8 mouse cellular contexts compared by ENCODE assay signal in the genomic region with DNA sequence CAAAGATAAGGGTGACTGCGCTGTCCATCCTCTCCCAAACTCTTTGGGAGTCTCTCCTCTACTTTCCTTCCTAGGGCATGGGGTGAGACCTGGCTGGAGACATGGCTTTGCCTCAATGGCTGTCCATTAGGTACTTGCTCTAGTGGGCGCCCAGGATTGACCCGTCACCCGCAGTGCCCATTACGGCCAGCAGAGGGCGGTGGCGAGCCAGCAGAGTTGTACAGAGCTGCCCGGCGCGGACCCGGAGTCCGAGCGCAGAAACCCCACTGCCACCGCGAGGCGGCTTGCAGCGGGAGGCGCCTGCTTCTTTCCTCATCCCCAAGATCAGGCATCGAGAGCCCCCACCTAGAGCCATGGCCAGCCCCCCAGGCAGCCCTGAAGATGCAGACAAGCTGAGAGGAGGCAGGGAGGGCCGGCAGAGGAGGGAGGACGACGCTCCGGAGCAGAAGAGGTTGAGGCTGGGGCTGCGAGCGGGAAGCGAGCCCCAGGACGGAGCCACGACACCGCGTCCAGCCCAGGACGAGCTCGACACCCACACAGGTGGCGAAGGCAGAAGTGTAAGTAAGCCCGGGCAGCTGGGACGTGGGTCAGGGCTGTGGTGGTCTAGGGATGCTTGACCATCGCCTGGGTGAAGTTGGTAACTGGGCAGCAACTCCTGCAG. TPM values are rescaled to one million over a fixed set of nuclear protein-coding genes. Genes with fewer than 3 reads are reported as not detected.
DNase-seq lines count a peak whose midpoint lies in the region; ATAC-seq and TF ChIP-seq lines count a peak whose summit lies in the region.

No protein-coding gene starts in this region.

- WGBS in forebrain, embryonic 13.5 days = 2% methylated on average over 36 of the region's 36 CpGs
- 3% methylated on average over 36 of the region's 36 CpGs for WGBS in liver, embryonic 15.5 days (ENCODE audit: insufficient replicate concordance)
- WGBS in neural tube, embryonic 12.5 days = 2% methylated on average over 36 of the region's 36 CpGs
- WGBS in stomach, postnatal 0 days = 1% methylated on average over 36 of the region's 36 CpGs

- dilution Hi-C loops in CH12.LX (cut with MboI; ENCODE audit: extremely low pct_ligation_motif_present, extremely low pct_unique_long_range_greater_than_20kb, low sequenced_read_pairs) = no loop called here

- H3K27me3 ChIP-seq in CH12.LX (replicated peaks) = peaks cover 85% of the 10 kb centered on the region
- peaks cover 14% of the 10 kb centered on the region for H3K27me3 ChIP-seq in forebrain, embryonic 13.5 days
- H3K27me3 ChIP-seq in liver, embryonic 15.5 days = peaks cover 12% of the 10 kb centered on the region
- H3K27me3 ChIP-seq in neural tube, embryonic 12.5 days (replicated peaks) = peaks cover 11% of the 10 kb centered on the region
- H3K27me3 ChIP-seq in stomach, postnatal 0 days (ENCODE audit: control insufficient read depth, insufficient read depth, low read length) = no peaks in the 10 kb centered on the region

- DNase-seq in CH12.LX (ENCODE audit: extremely low read depth) = peak; percentile 67
- peak; percentile 37 for DNase-seq in c-Kit-positive CD71-positive TER-119-positive erythroid progenitor cells, embryonic 14.5 days (ENCODE audit: low spot score)
- DNase-seq in heart, postnatal 10 days = peak; percentile 91 to 96
- peak; percentile 93 to 95 for DNase-seq in kidney, postnatal 4 days
- peak; percentile 91 for DNase-seq in stomach, postnatal 0 days (ENCODE audit: low spot score)

- H3K4me2 ChIP-seq in CH12.LX (ENCODE audit: insufficient read depth, low read depth, poor library complexity, severe bottlenecking) = peak overlapping the region; percentile 53; the same call in 1 of the 2 replicates
- H3K4me2 ChIP-seq in forebrain, embryonic 13.5 days = peak overlapping the region; percentile 89
- peak overlapping the region; percentile 59 for H3K4me2 ChIP-seq in liver, embryonic 15.5 days
- peak overlapping the region; percentile 94 for H3K4me2 ChIP-seq in neural tube, embryonic 12.5 days (replicated peaks)
- peak overlapping the region; percentile 58 for H3K4me2 ChIP-seq in stomach, postnatal 0 days (replicated peaks; ENCODE audit: low read depth)

- peak; percentile 86 for TF ChIP-seq RAD21 in CH12.LX (IDR thresholded peaks at IDR 0.05; ENCODE audit: low read depth, low read length)

- no peak for TF ChIP-seq POLR2A in CH12.LX (IDR thresholded peaks at IDR 0.05; ENCODE audit: low read depth, low read length)

- no peak for TF ChIP-seq EP300 in CH12.LX (IDR thresholded peaks at IDR 0.05; ENCODE audit: low read length)
- TF ChIP-seq EP300 in stomach, postnatal 0 days (optimal IDR thresholded peaks at IDR 0.05) = no peak

- no peaks in the 10 kb centered on the region for H3K36me3 ChIP-seq in CH12.LX (replicated peaks in 1 of 2; ENCODE audit: control insufficient read depth in 1 of 2, insufficient read depth in 1 of 2, low read length in 1 of 2)
- no peaks in the 10 kb centered on the region for H3K36me3 ChIP-seq in forebrain, embryonic 13.5 days (ENCODE audit: poor library complexity, severe bottlenecking)
- H3K36me3 ChIP-seq in liver, embryonic 15.5 days (replicated peaks) = no peaks in the 10 kb centered on the region
- H3K36me3 ChIP-seq in neural tube, embryonic 12.5 days = no peaks in the 10 kb centered on the region
- no peaks in the 10 kb centered on the region for H3K36me3 ChIP-seq in stomach, postnatal 0 days (ENCODE audit: control insufficient read depth, insufficient read depth, low read length)

- H3K4me3 ChIP-seq in CH12.LX (replicated peaks in 1 of 3; ENCODE audit: low read depth in 2 of 3, low read length in 2 of 3, poor library complexity in 1 of 3) = no peak overlapping the region
- H3K4me3 ChIP-seq in forebrain, embryonic 13.5 days = peak overlapping the region; percentile 46
- H3K4me3 ChIP-seq in liver, embryonic 15.5 days (replicated peaks) = no peak overlapping the region
- peak overlapping the region; percentile 43 for H3K4me3 ChIP-seq in neural tube, embryonic 12.5 days
- peak overlapping the region; percentile 32 for H3K4me3 ChIP-seq in stomach, postnatal 0 days (ENCODE audit: low read depth, low read length)

- H3K9ac ChIP-seq in CH12.LX (ENCODE audit: insufficient read depth, low read depth) = no peak overlapping the region
- peak overlapping the region; percentile 72 for H3K9ac ChIP-seq in forebrain, embryonic 13.5 days
- H3K9ac ChIP-seq in liver, embryonic 15.5 days = no peak overlapping the region
- H3K9ac ChIP-seq in neural tube, embryonic 12.5 days = peak overlapping the region; percentile 58
- no peak overlapping the region for H3K9ac ChIP-seq in stomach, postnatal 0 days (ENCODE audit: low read length)

- no peaks in the 10 kb centered on the region for H3K9me3 ChIP-seq in CH12.LX (replicated peaks; ENCODE audit: low read length)
- H3K9me3 ChIP-seq in forebrain, embryonic 13.5 days (replicated peaks) = no peaks in the 10 kb centered on the region
- H3K9me3 ChIP-seq in liver, embryonic 15.5 days (replicated peaks) = no peaks in the 10 kb centered on the region
- no peaks in the 10 kb centered on the region for H3K9me3 ChIP-seq in neural tube, embryonic 12.5 days
- no peaks in the 10 kb centered on the region for H3K9me3 ChIP-seq in stomach, postnatal 0 days (ENCODE audit: control insufficient read depth, low read length)

- in situ Hi-C loops in CH12.LX (cut with MboI; ENCODE audit: low pct_ligation_motif_present, low pct_unique_long_range_greater_than_20kb, low sequenced_read_pairs) = no loop called here

- no peak overlapping the region for H3K27ac ChIP-seq in CH12.LX (ENCODE audit: insufficient read depth, low read depth)
- H3K27ac ChIP-seq in forebrain, embryonic 13.5 days = no peak overlapping the region
- H3K27ac ChIP-seq in liver, embryonic 15.5 days (replicated peaks) = no peak overlapping the region
- H3K27ac ChIP-seq in neural tube, embryonic 12.5 days = no peak overlapping the region
- no peak overlapping the region for H3K27ac ChIP-seq in stomach, postnatal 0 days (replicated peaks)

- TF ChIP-seq CTCF in CH12.LX (conservative IDR thresholded peaks at IDR 0.05 in 1 of 2, IDR thresholded peaks at IDR 0.05 in 1 of 2; ENCODE audit: low read depth in 2 of 2, low read length in 2 of 2) = peak; percentile 75 to 98
- TF ChIP-seq CTCF in stomach, postnatal 0 days (IDR thresholded peaks at IDR 0.05; ENCODE audit: low read depth) = peak; percentile 99

- intact Hi-C loops in heart, postnatal 10 days (cut with DNase I) = loop anchor here (1.0 to 10.0 kb wide), 3 partner anchors 100 to 228 kb away; no protein-coding TSS in a partner anchor

- peak; percentile 92 for ATAC-seq in forebrain, embryonic 13.5 days
- ATAC-seq in liver, embryonic 15.5 days (ENCODE audit: insufficient read depth) = peak; percentile 42
- peak; percentile 80 for ATAC-seq in neural tube, embryonic 12.5 days (ENCODE audit: low FRiP score, low read depth)
- ATAC-seq in stomach, postnatal 0 days (ENCODE audit: low FRiP score, low TSS enrichment) = peak; percentile 88

- no peaks in the 10 kb centered on the region for H3K79me2 ChIP-seq in CH12.LX (replicated peaks; ENCODE audit: control insufficient read depth, extremely low read depth, insufficient read depth, poor library complexity, severe bottlenecking)

- H3K4me1 ChIP-seq in CH12.LX (ENCODE audit: control insufficient read depth in 1 of 2, insufficient read depth in 2 of 2) = peaks cover 0 to 3% of the 10 kb centered on the region in 2 experiments; a peak in 2 of 4 replicates
- peaks cover 7% of the 10 kb centered on the region; the same call in 1 of the 2 replicates for H3K4me1 ChIP-seq in forebrain, embryonic 13.5 days
- H3K4me1 ChIP-seq in liver, embryonic 15.5 days (replicated peaks) = peaks cover 4% of the 10 kb centered on the region
- H3K4me1 ChIP-seq in neural tube, embryonic 12.5 days = 0 out of 2 replicates have a peak, but pooled peaks cover 4% of the 10 kb centered on the region
- H3K4me1 ChIP-seq in stomach, postnatal 0 days (replicated peaks; ENCODE audit: control insufficient read depth, insufficient read depth) = 0 out of 2 replicates have a peak, but pooled peaks cover 2% of the 10 kb centered on the region

TF ChIP-seq in CH12.LX, 34 proteins besides CTCF, POLR2A, EP300 and RAD21:
- no peak for TF ChIP-seq MAFK (IDR thresholded peaks at IDR 0.05; ENCODE audit: insufficient replicate concordance, low read length)
- no peak for TF ChIP-seq BHLHE40 (IDR thresholded peaks at IDR 0.05; ENCODE audit: low read depth, low read length)
- peak; percentile 92 for TF ChIP-seq SMC3 (IDR thresholded peaks at IDR 0.05; ENCODE audit: low read depth, low read length)
- peak; percentile 19; the same call in 1 of the 2 replicates for TF ChIP-seq ZC3H11A (IDR thresholded peaks at IDR 0.05; ENCODE audit: low read depth, low read length)
- 0 out of 2 replicates have a peak, but pooled peaks have one; percentile 11 for TF ChIP-seq NRF1 (IDR thresholded peaks at IDR 0.05; ENCODE audit: low read depth, low read length)

RNA-seq across cellular contexts. Expression of a gene that starts 50.9 kb away (rescaled TPM):
- total RNA-seq in CH12.LX (2012; rRNA removed) (38.5 and 39.5 TPM in 2 replicates), CH12.LX (2014; rRNA removed) (35.8 and 39.8 TPM in 2 replicates)
- polyA plus RNA-seq in CH12.LX (2012; ENCODE audit: insufficient read length, low read depth) = 38.3 and 41.6 TPM in 2 replicates
- 7.2 and 9.5 TPM in 2 replicates for polyA plus RNA-seq in forebrain, embryonic 13.5 days (2015; fragmentation: Nextera tagmentation; extraction: Ambion mirVana)
- total RNA-seq in heart, postnatal 10 days (2021) = 10 to 100 TPM; 11.7 to 13.3 TPM
- 9.0 and 9.8 TPM in 2 replicates for polyA plus RNA-seq in liver, embryonic 15.5 days (2015; fragmentation: Nextera tagmentation; extraction: Ambion mirVana)
- 7.3 and 9.2 TPM in 2 replicates for polyA plus RNA-seq in neural tube, embryonic 12.5 days (2016; fragmentation: Nextera tagmentation; extraction: Ambion mirVana)
- polyA plus RNA-seq in stomach, postnatal 0 days (2015; fragmentation: Nextera tagmentation; extraction: Ambion mirVana) = 28.5 and 29.1 TPM in 2 replicates

Comparison
In these comparisons a context has a peak if more than half of its experiments do, and no peak if none do; other contexts are left out.
1. DNase-seq: peak in every context shown above with its lines; median percentile 94 in kidney, postnatal 4 days; 94 in heart, postnatal 10 days; 91 in stomach, postnatal 0 days; 67 in CH12.LX; 37 in c-Kit-positive CD71-positive TER-119-positive erythroid progenitor cells, embryonic 14.5 days.
2. H3K4me3 ChIP-seq: peak in forebrain, embryonic 13.5 days (single experiment), neural tube, embryonic 12.5 days (single experiment) and stomach, postnatal 0 days (single experiment); none in CH12.LX (0 of 3) and liver, embryonic 15.5 days (single experiment).
3. H3K9ac ChIP-seq: peak in forebrain, embryonic 13.5 days (single experiment) and neural tube, embryonic 12.5 days (single experiment); none in CH12.LX (single experiment), liver, embryonic 15.5 days (single experiment) and stomach, postnatal 0 days (single experiment).
4. ATAC-seq: peak in every context shown above with its lines; median percentile 92 in forebrain, embryonic 13.5 days; 88 in stomach, postnatal 0 days; 80 in neural tube, embryonic 12.5 days; 42 in liver, embryonic 15.5 days.
5. Peak in every context shown above with its lines, with median percentiles within 50 percentile points of each other: H3K4me2 ChIP-seq.